In genomic region chr6:71494341-71495020, GRCm38 (mm10) we compare ENCODE assay signal across 8 mouse cellular contexts. TPM values are rescaled to one million over a fixed set of nuclear protein-coding genes. Genes with fewer than 3 reads are reported as not detected.
A peak's percentile ranks its signal among the peaks of the same experiment; 100 is the strongest.
DNase-seq lines count a peak whose midpoint lies in the region; ATAC-seq lines count a peak whose summit lies in the region.

No protein-coding gene starts in this region.

- under 1% methylated on average over 38 of the region's 46 CpGs for WGBS in intestine, embryonic 15.5 days
- WGBS in limb, embryonic 11.5 days, result under 1% methylated on average over 46 of the region's 46 CpGs
- WGBS in midbrain, embryonic 12.5 days, result under 1% methylated on average over 45 of the region's 46 CpGs

- peak overlapping the region; percentile 99 for H3K9ac ChIP-seq in intestine, embryonic 15.5 days
- H3K9ac ChIP-seq in limb, embryonic 11.5 days (ENCODE audit: low read length), result peak overlapping the region; percentile 92
- H3K9ac ChIP-seq in midbrain, embryonic 12.5 days (replicated peaks), result peak overlapping the region; percentile 97

- no peaks in the 10 kb centered on the region for H3K9me3 ChIP-seq in intestine, embryonic 15.5 days
- no peaks in the 10 kb centered on the region for H3K9me3 ChIP-seq in limb, embryonic 11.5 days (ENCODE audit: control insufficient read depth, low read length)
- H3K9me3 ChIP-seq in midbrain, embryonic 12.5 days, result no peaks in the 10 kb centered on the region

- peak; percentile 22 for ATAC-seq in intestine, embryonic 15.5 days
- ATAC-seq in limb, embryonic 11.5 days (ENCODE audit: insufficient number of reproducible peaks, low FRiP score, low TSS enrichment, low read depth), result peak; percentile 24; the same call in 1 of the 2 replicates
- ATAC-seq in midbrain, embryonic 12.5 days (ENCODE audit: low FRiP score, low read depth), result peak; percentile 51

- peak overlapping the region; percentile 75 for H3K4me2 ChIP-seq in intestine, embryonic 15.5 days (replicated peaks)
- peak overlapping the region; percentile 75 for H3K4me2 ChIP-seq in limb, embryonic 11.5 days (ENCODE audit: low read depth, severe bottlenecking)
- peak overlapping the region; percentile 65 for H3K4me2 ChIP-seq in midbrain, embryonic 12.5 days (replicated peaks)

- no peaks in the 10 kb centered on the region for H3K36me3 ChIP-seq in intestine, embryonic 15.5 days
- no peaks in the 10 kb centered on the region for H3K36me3 ChIP-seq in limb, embryonic 11.5 days (ENCODE audit: control insufficient read depth, insufficient read depth, low read length)
- H3K36me3 ChIP-seq in midbrain, embryonic 12.5 days, result peaks cover 10% of the 10 kb centered on the region; the same call in 1 of the 2 replicates

- no peaks in the 10 kb centered on the region for H3K27me3 ChIP-seq in intestine, embryonic 15.5 days (replicated peaks)
- H3K27me3 ChIP-seq in limb, embryonic 11.5 days (ENCODE audit: control insufficient read depth, insufficient read depth, low read length), result no peaks in the 10 kb centered on the region
- H3K27me3 ChIP-seq in midbrain, embryonic 12.5 days, result no peaks in the 10 kb centered on the region

- DNase-seq in 3134 (ENCODE audit: extremely low read depth, insufficient read length, low spot score) (peak; percentile 82), ZHBTc4 (ENCODE audit: low read depth, low spot score) (peak; percentile 39)
- DNase-seq in cerebellum, postnatal 25 days, result peak; percentile 79 to 86
- DNase-seq in frontal cortex, postnatal 25 days (ENCODE audit: low spot score in 2 of 2), result peak; percentile 29 to 39
- peak; percentile 71 for DNase-seq in limb, embryonic 11.5 days (ENCODE audit: low spot score)
- DNase-seq in skeletal muscle tissue, adult 2 months (ENCODE audit: low read depth, low spot score), result peak; percentile 4

- H3K27ac ChIP-seq in intestine, embryonic 15.5 days, result peak overlapping the region; percentile 100
- peak overlapping the region; percentile 97 for H3K27ac ChIP-seq in limb, embryonic 11.5 days (replicated peaks; ENCODE audit: low read depth, low read length)
- peak overlapping the region; percentile 99 for H3K27ac ChIP-seq in midbrain, embryonic 12.5 days (replicated peaks)

- H3K4me1 ChIP-seq in intestine, embryonic 15.5 days (replicated peaks), result no peaks in the 10 kb centered on the region
- H3K4me1 ChIP-seq in limb, embryonic 11.5 days (ENCODE audit: control insufficient read depth, insufficient read depth, low read length), result 0 out of 2 replicates have a peak, but pooled peaks cover 5% of the 10 kb centered on the region
- H3K4me1 ChIP-seq in midbrain, embryonic 12.5 days, result peaks cover 8% of the 10 kb centered on the region

- H3K4me3 ChIP-seq in intestine, embryonic 15.5 days (replicated peaks), result peak overlapping the region; percentile 95
- peak overlapping the region; percentile 90 for H3K4me3 ChIP-seq in limb, embryonic 11.5 days (ENCODE audit: low read depth, low read length)
- peak overlapping the region; percentile 90 for H3K4me3 ChIP-seq in midbrain, embryonic 12.5 days

RNA-seq across cellular contexts. Expression of gene Rnf103, which starts 0.8 kb away (rescaled TPM):
- polyA plus RNA-seq in intestine, embryonic 15.5 days (2015; fragmentation: Nextera tagmentation; extraction: Ambion mirVana), result 27.9 and 29.9 TPM in 2 replicates
- polyA plus RNA-seq in limb, embryonic 11.5 days (2014; fragmentation: Nextera tagmentation; extraction: Ambion mirVana), result 13.7 and 14.4 TPM in 2 replicates
- 25.0 and 27.4 TPM in 2 replicates for polyA plus RNA-seq in midbrain, embryonic 12.5 days (2016; fragmentation: Nextera tagmentation; extraction: Ambion mirVana)

RNA-seq across cellular contexts. Expression of gene Chmp3, which starts 49.1 kb away (rescaled TPM):
- 68.9 and 70.2 TPM in 2 replicates for polyA plus RNA-seq in intestine, embryonic 15.5 days (2015; fragmentation: Nextera tagmentation; extraction: Ambion mirVana)
- 51.7 and 52.8 TPM in 2 replicates for polyA plus RNA-seq in limb, embryonic 11.5 days (2014; fragmentation: Nextera tagmentation; extraction: Ambion mirVana)
- 47.4 and 52.9 TPM in 2 replicates for polyA plus RNA-seq in midbrain, embryonic 12.5 days (2016; fragmentation: Nextera tagmentation; extraction: Ambion mirVana)

RNA-seq across cellular contexts. Expression of gene Rmnd5a, which starts 54.0 kb away (rescaled TPM):
- 13.9 and 16.0 TPM in 2 replicates for polyA plus RNA-seq in intestine, embryonic 15.5 days (2015; fragmentation: Nextera tagmentation; extraction: Ambion mirVana)
- 10.7 and 12.2 TPM in 2 replicates for polyA plus RNA-seq in limb, embryonic 11.5 days (2014; fragmentation: Nextera tagmentation; extraction: Ambion mirVana)
- 15.2 and 17.3 TPM in 2 replicates for polyA plus RNA-seq in midbrain, embryonic 12.5 days (2016; fragmentation: Nextera tagmentation; extraction: Ambion mirVana)

Comparison
In these comparisons a context has a peak if more than half of its experiments do, and no peak if none do; other contexts are left out.
1. Peak in every context shown above with its lines: DNase-seq, ATAC-seq, H3K4me3 ChIP-seq and H3K27ac ChIP-seq.
2. DNase-seq: peak in every context shown above with its lines; median percentile 82 in cerebellum, postnatal 25 days; 82 in 3134; 71 in limb, embryonic 11.5 days; 39 in ZHBTc4; 34 in frontal cortex, postnatal 25 days; 4 in skeletal muscle tissue, adult 2 months.